Mouse (Mus musculus): ENCODE data around the gene Adam20. TPM values are rescaled to one million over a fixed set of nuclear protein-coding genes. Genes with fewer than 3 reads are reported as not detected.
"Not testable (repeated sequence)": the region's sequence is repeated elsewhere in the genome, so short reads cannot be mapped to it uniquely, and the experiment has no call there.

Gene Adam20
- polyA plus RNA-seq (2014; fragmentation: Nextera tagmentation; extraction: Ambion mirVana), result not detected in 2 replicates

GRCm38 (mm10) chr8:40792973-40793372 is at the start of gene Adam20:
Gene Adam20, plus strand, starts transcription at chr8:40793273.
- ATAC-seq (replicated peaks; ENCODE audit: low FRiP score); H3K4me3 ChIP-seq (ENCODE audit: low read depth, low read length); DNase-seq (ENCODE audit: low spot score); H3K4me1 ChIP-seq (replicated peaks; ENCODE audit: control insufficient read depth, insufficient read depth, low read length); H3K9me3 ChIP-seq (ENCODE audit: control insufficient read depth, low read length); H3K9ac ChIP-seq (ENCODE audit: low read length); H3K4me2 ChIP-seq (ENCODE audit: low read depth, low read length, severe bottlenecking); H3K27me3 ChIP-seq (ENCODE audit: control insufficient read depth, insufficient read depth, low read length); H3K36me3 ChIP-seq (ENCODE audit: control insufficient read depth, insufficient read depth, low read length); H3K27ac ChIP-seq (ENCODE audit: low read depth, low read length): not testable (repeated sequence)
- 79% methylated on average over 1 of the region's 1 CpGs for WGBS

- H3K4me3 ChIP-seq (ENCODE audit: low read depth, low read length); DNase-seq (ENCODE audit: low spot score); H3K36me3 ChIP-seq (ENCODE audit: control insufficient read depth, insufficient read depth, low read length); H3K9ac ChIP-seq (ENCODE audit: low read length); H3K4me2 ChIP-seq (ENCODE audit: low read depth, low read length, severe bottlenecking); H3K27ac ChIP-seq (ENCODE audit: low read depth, low read length); H3K27me3 ChIP-seq (ENCODE audit: control insufficient read depth, insufficient read depth, low read length); ATAC-seq (replicated peaks; ENCODE audit: low FRiP score); H3K9me3 ChIP-seq (ENCODE audit: control insufficient read depth, low read length); H3K4me1 ChIP-seq (replicated peaks; ENCODE audit: control insufficient read depth, insufficient read depth, low read length): not testable (repeated sequence)
- 55% methylated on average over 1 of the region's 1 CpGs for WGBS
These were observed 41.2 kb upstream of the Adam20 start, which contains the start of gene Adam25 for GRCm38 (mm10) chr8:40751908-40752307. Gene Adam25, plus strand, starts transcription at chr8:40752208.

- H3K4me3 ChIP-seq (ENCODE audit: low read depth, low read length), result no peak overlapping the region
- no peaks in the 10 kb centered on the region for H3K4me1 ChIP-seq (replicated peaks; ENCODE audit: control insufficient read depth, insufficient read depth, low read length)
- no peak for DNase-seq (ENCODE audit: low spot score)
These were observed 9.8 kb upstream of the Adam20 start for GRCm38 (mm10) chr8:40783320-40783719.

GRCm38 (mm10) chr8:40803379-40804079 is 10.5 kb downstream of the Adam20 start:
- no peaks in the 10 kb centered on the region for H3K36me3 ChIP-seq (ENCODE audit: control insufficient read depth, insufficient read depth, low read length)
- ATAC-seq (replicated peaks; ENCODE audit: low FRiP score) (no peak), DNase-seq (ENCODE audit: low spot score) (no peak)
- H3K4me2 ChIP-seq (ENCODE audit: low read depth, low read length, severe bottlenecking), result no peak overlapping the region
- no peaks in the 10 kb centered on the region for H3K4me1 ChIP-seq (replicated peaks; ENCODE audit: control insufficient read depth, insufficient read depth, low read length)
- no peak overlapping the region for H3K27ac ChIP-seq (ENCODE audit: low read depth, low read length)
- no peak overlapping the region for H3K9ac ChIP-seq (ENCODE audit: low read length)
- WGBS, result 91% methylated on average over 2 of the region's 2 CpGs
- H3K4me3 ChIP-seq (ENCODE audit: low read depth, low read length), result no peak overlapping the region
- H3K9me3 ChIP-seq (ENCODE audit: control insufficient read depth, low read length), result no peaks in the 10 kb centered on the region
- H3K27me3 ChIP-seq (ENCODE audit: control insufficient read depth, insufficient read depth, low read length), result no peaks in the 10 kb centered on the region

More at GRCm38 (mm10) chr8:40783320-40783719, 9.8 kb upstream of the Adam20 start:
- no peaks in the 10 kb centered on the region for H3K27me3 ChIP-seq (ENCODE audit: control insufficient read depth, insufficient read depth, low read length)
- H3K9ac ChIP-seq (ENCODE audit: low read length), result no peak overlapping the region
- no peak overlapping the region for H3K27ac ChIP-seq (ENCODE audit: low read depth, low read length)
- no peaks in the 10 kb centered on the region for H3K9me3 ChIP-seq (ENCODE audit: control insufficient read depth, low read length)
- no peak overlapping the region for H3K4me2 ChIP-seq (ENCODE audit: low read depth, low read length, severe bottlenecking)
- no peaks in the 10 kb centered on the region for H3K36me3 ChIP-seq (ENCODE audit: control insufficient read depth, insufficient read depth, low read length)
- ATAC-seq (replicated peaks; ENCODE audit: low FRiP score), result no peak

Other genes with a start within 250 kb of the Adam20 start
- not detected in 2 replicates for gene Adam24, start 118.2 kb upstream of the Adam20 start, polyA plus RNA-seq (2014; fragmentation: Nextera tagmentation; extraction: Ambion mirVana)
- gene Adam25, start 41.1 kb upstream of the Adam20 start, polyA plus RNA-seq (2014; fragmentation: Nextera tagmentation; extraction: Ambion mirVana), result not detected in 2 replicates
- gene Adam39, start 29.7 kb downstream of the Adam20 start, polyA plus RNA-seq (2014; fragmentation: Nextera tagmentation; extraction: Ambion mirVana), result not detected in 2 replicates